Comparison of ENCODE assay signal across 8 mouse cellular contexts in the genomic region with DNA sequence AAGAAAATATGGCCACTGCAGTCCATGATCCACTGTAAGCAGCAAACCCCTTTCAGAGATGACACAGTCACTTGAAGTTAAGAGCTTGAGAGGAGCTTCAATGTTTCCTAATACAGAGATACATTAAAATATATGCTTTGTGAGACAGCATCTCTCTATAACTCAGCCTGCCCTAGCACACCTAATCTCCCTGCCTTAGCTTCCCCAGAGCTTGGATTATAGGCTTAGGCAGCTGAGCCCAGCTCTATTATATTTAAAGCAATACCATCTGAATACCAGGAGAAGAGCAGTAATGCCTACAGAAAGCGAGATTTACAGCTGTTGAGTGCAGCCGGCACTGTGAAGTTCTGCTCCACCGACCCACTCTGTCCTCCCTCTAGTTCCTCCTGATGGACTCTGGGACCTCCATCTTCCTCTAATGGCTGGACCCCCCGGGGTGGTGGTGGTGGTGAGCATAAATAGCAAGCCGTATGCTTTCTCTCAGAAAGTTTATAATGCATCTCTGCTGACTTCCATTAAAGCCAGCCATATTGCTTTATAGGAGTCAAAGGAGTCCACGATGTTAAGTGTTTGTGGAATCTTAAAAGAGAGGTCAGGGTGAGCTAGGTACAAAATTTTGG. TPM values are rescaled to one million over a fixed set of nuclear protein-coding genes. Genes with fewer than 3 reads are reported as not detected.
DNase-seq lines count a peak whose midpoint lies in the region; ATAC-seq and TF ChIP-seq lines count a peak whose summit lies in the region.

No protein-coding gene starts in this region.

- no peaks in the 10 kb centered on the region for H3K9me3 ChIP-seq in hindbrain, embryonic 13.5 days
- no peaks in the 10 kb centered on the region for H3K9me3 ChIP-seq in hindbrain, embryonic 12.5 days (replicated peaks)
- H3K9me3 ChIP-seq in ES-E14 (ENCODE audit: control insufficient read depth, insufficient read depth, low read depth, low read length) = no peaks in the 10 kb centered on the region

- WGBS in hindbrain, embryonic 13.5 days = 80% methylated on average over 6 of the region's 6 CpGs
- 77% methylated on average over 6 of the region's 6 CpGs for WGBS in hindbrain, embryonic 12.5 days

- H3K36me3 ChIP-seq in hindbrain, embryonic 13.5 days = no peaks in the 10 kb centered on the region
- no peaks in the 10 kb centered on the region for H3K36me3 ChIP-seq in hindbrain, embryonic 12.5 days
- H3K36me3 ChIP-seq in ES-E14 (ENCODE audit: control insufficient read depth, insufficient read depth, low read length, poor library complexity, severe bottlenecking) = peaks cover 10% of the 10 kb centered on the region; the same call in 1 of the 2 replicates

- peaks cover 25% of the 10 kb centered on the region for H3K4me1 ChIP-seq in hindbrain, embryonic 13.5 days (replicated peaks)
- H3K4me1 ChIP-seq in hindbrain, embryonic 12.5 days = peaks cover 20% of the 10 kb centered on the region
- H3K4me1 ChIP-seq in ES-E14 (ENCODE audit: control insufficient read depth in 2 of 2, insufficient read depth in 2 of 2, low read length in 2 of 2, poor library complexity in 1 of 2) = peaks cover 6 to 12% of the 10 kb centered on the region in 2 experiments

- H3K27ac ChIP-seq in hindbrain, embryonic 13.5 days = no peak overlapping the region
- no peak overlapping the region for H3K27ac ChIP-seq in hindbrain, embryonic 12.5 days
- H3K27ac ChIP-seq in ES-E14 (ENCODE audit: insufficient read depth, low read depth, low read length, poor library complexity, severe bottlenecking) = no peak overlapping the region

- H3K4me3 ChIP-seq in hindbrain, embryonic 13.5 days = no peak overlapping the region
- no peak overlapping the region for H3K4me3 ChIP-seq in hindbrain, embryonic 12.5 days
- peak overlapping the region in 1 of 2 experiments; percentile 99; a peak in 2 of 4 replicates for H3K4me3 ChIP-seq in ES-E14 (ENCODE audit: insufficient read depth in 1 of 2, low read depth in 1 of 2, low read length in 2 of 2, poor library complexity in 1 of 2, severe bottlenecking in 1 of 2)

- peak overlapping the region; percentile 94; the same call in 1 of the 2 replicates for H3K9ac ChIP-seq in hindbrain, embryonic 13.5 days
- H3K9ac ChIP-seq in hindbrain, embryonic 12.5 days = no peak overlapping the region
- H3K9ac ChIP-seq in ES-E14 (ENCODE audit: insufficient read depth, low read depth, low read length, poor library complexity, severe bottlenecking) = peak overlapping the region; percentile 77; the same call in 1 of the 2 replicates

- in situ Hi-C loops in ES-E14 (cut with MboI; ENCODE audit: low sequenced_read_pairs in 2 of 2, unreplicated experiment in 2 of 2) = no loop called here

- H3K27me3 ChIP-seq in hindbrain, embryonic 13.5 days = no peaks in the 10 kb centered on the region
- H3K27me3 ChIP-seq in hindbrain, embryonic 12.5 days = no peaks in the 10 kb centered on the region

- ATAC-seq in hindbrain, embryonic 13.5 days (ENCODE audit: low FRiP score) = no peak
- no peak for ATAC-seq in hindbrain, embryonic 12.5 days (ENCODE audit: low FRiP score)
- ATAC-seq in megakaryocyte-erythroid progenitor cell, adult 5-6 weeks (replicated peaks; ENCODE audit: low FRiP score, low TSS enrichment, poor library complexity, severe bottlenecking) = 0 out of 2 replicates have a peak, but pooled peaks have one; percentile 7

- no peak for DNase-seq in ES-E14 (ENCODE audit: low read depth, low spot score)
- DNase-seq in fat pad, adult 2 months (ENCODE audit: extremely low read depth, low read depth, low spot score) = peak; percentile 55
- DNase-seq in right cerebral cortex, postnatal 25 days = no peak
- no peak for DNase-seq in gastrocnemius, adult 18-20 months (ENCODE audit: low spot score)
- no peak for DNase-seq in T-cell, adult 2 months (ENCODE audit: low spot score)

- H3K4me2 ChIP-seq in hindbrain, embryonic 13.5 days = peak overlapping the region; percentile 72; the same call in 1 of the 2 replicates
- no peak overlapping the region for H3K4me2 ChIP-seq in hindbrain, embryonic 12.5 days (replicated peaks)

TF ChIP-seq in ES-E14, 5 proteins besides CTCF, POLR2A, EP300 and RAD21:
- no peak for TF ChIP-seq CHD2 (IDR thresholded peaks at IDR 0.05; ENCODE audit: low read depth, low read length)
- TF ChIP-seq MAFK (IDR thresholded peaks at IDR 0.05; ENCODE audit: insufficient read depth, low read depth, low read length) = no peak
- no peak for TF ChIP-seq ZNF384 (IDR thresholded peaks at IDR 0.05; ENCODE audit: low read depth, low read length)
- no peak for TF ChIP-seq HCFC1 (IDR thresholded peaks at IDR 0.05; ENCODE audit: borderline replicate concordance, insufficient read depth, low read length)
- no peak for TF ChIP-seq ZC3H11A (IDR thresholded peaks at IDR 0.05; ENCODE audit: borderline replicate concordance, low read depth, low read length)

RNA-seq across cellular contexts. Expression of a gene that starts 1.2 kb away (rescaled TPM):
- 178 and 184 TPM in 2 replicates for polyA plus RNA-seq in hindbrain, embryonic 13.5 days (2015; fragmentation: Nextera tagmentation; extraction: Ambion mirVana)
- polyA plus RNA-seq in hindbrain, embryonic 12.5 days (2016; fragmentation: Nextera tagmentation; extraction: Ambion mirVana) = 176 and 183 TPM in 2 replicates
- total RNA-seq in ES-E14 (2012; rRNA removed) = 81.8 and 85.9 TPM in 2 replicates
- 28.6 and 30.0 TPM in 2 replicates for total RNA-seq in megakaryocyte-erythroid progenitor cell, adult 5-6 weeks (2014; fragmentation: Nextera tagmentation)
- total RNA-seq in megakaryocyte-erythroid progenitor cell, adult 5-6 weeks (2017) = 37.8 and 38.0 TPM in 2 replicates
- 10 to 100 TPM; 26.1 to 26.7 TPM for total RNA-seq in gastrocnemius, adult 18-20 months (2021)

RNA-seq across cellular contexts. Expression of a gene that starts 30.3 kb away (rescaled TPM):
- polyA plus RNA-seq in hindbrain, embryonic 13.5 days (2015; fragmentation: Nextera tagmentation; extraction: Ambion mirVana) = 43.3 and 44.5 TPM in 2 replicates
- 50.5 and 51.7 TPM in 2 replicates for polyA plus RNA-seq in hindbrain, embryonic 12.5 days (2016; fragmentation: Nextera tagmentation; extraction: Ambion mirVana)
- 54.7 and 66.2 TPM in 2 replicates for total RNA-seq in ES-E14 (2012; rRNA removed)
- 36.6 and 37.5 TPM in 2 replicates for total RNA-seq in megakaryocyte-erythroid progenitor cell, adult 5-6 weeks (2014; fragmentation: Nextera tagmentation)
- total RNA-seq in megakaryocyte-erythroid progenitor cell, adult 5-6 weeks (2017) = 76.8 and 84.1 TPM in 2 replicates
- 10 to 100 TPM; 24.0 to 27.5 TPM for total RNA-seq in gastrocnemius, adult 18-20 months (2021)
